Mouse (Mus musculus) retina, embryonic 14.5 days (tissue): ENCODE data around the gene Dlgap1.

Source experiments
- DNase-seq: peaks from one replicate; pipeline ENCODE4 v3.0.0-alpha.2; 2015; ENCODE audit warnings: low spot score

The Dlgap1 gene

GRCm38 (mm10) chr17:70866538-70867114 lies 897.8 kb downstream of the Dlgap1 start:
- DNase-seq: no peak

- DNase-seq: no peak
These were observed 899.8 kb downstream of the Dlgap1 start for GRCm38 (mm10) chr17:70868577-70869229.

GRCm38 (mm10) chr17:70870581-70870980 lies 901.7 kb downstream of the Dlgap1 start:
- DNase-seq: no peak
